Mouse (Mus musculus) adrenal gland, postnatal 36 days (tissue): ENCODE measurements around the gene Atp6v1g2. TPM values are rescaled to one million over a fixed set of nuclear protein-coding genes. Genes with fewer than 3 reads are reported as not detected.

Experiments used
- microRNA-seq: library from miRNA; unstranded; fragments of <30 nt; microRNA quantifications from one replicate; pipeline ENCODE4 v1.2.0, GENCODE M21; 2021
- total RNA-seq, 2 experiments: library from RNA; stranded (reverse); gene quantifications; 2 replicates each; pipeline ENCODE4 v1.2.3; 2021

Gene Atp6v1g2
- total RNA-seq, 2 experiments from 2014 or later, result 4.8 to 6.7 TPM

Small RNAs within 50 kb of the gene (microRNA-seq; reads per million reads assigned to microRNA genes)
- gene Mir6973a (not detected), gene Mir6974 (not detected), gene Mir6975 (0.75 reads per million), gene Mir8094 (0.75 reads per million)

Other genes with a start within 250 kb of the Atp6v1g2 start
- 10 to 100 TPM; 61.5 to 62.9 TPM for gene Vars, start 232.7 kb upstream of the Atp6v1g2 start, total RNA-seq
- gene Vwa7, start 217.1 kb upstream of the Atp6v1g2 start, total RNA-seq, result under 1 TPM; 0.53 to 0.59 TPM
- gene Sapcd1, start 205.6 kb upstream of the Atp6v1g2 start, total RNA-seq, result 1 to 10 TPM in 1 of 2 experiments, under 1 TPM in 1; 0.82 to 1.3 TPM
- gene Msh5, start 186.9 kb upstream of the Atp6v1g2 start, total RNA-seq, result 1 to 10 TPM in 1 of 2 experiments, under 1 TPM in 1; 0.95 to 1.6 TPM
- gene Clic1, start 183.7 kb upstream of the Atp6v1g2 start, total RNA-seq, result 100 to 1,000 TPM in 1 of 2 experiments, 10 to 100 TPM in 1; 83.6 to 109 TPM
- 10 to 100 TPM; 16.1 to 18.2 TPM for gene Ddah2, start 174.6 kb upstream of the Atp6v1g2 start, total RNA-seq
- under 1 TPM in 1 of 2 experiments, not detected in 1; 0.56 TPM for gene Ly6g6c, start 168.3 kb upstream of the Atp6v1g2 start, total RNA-seq
- not detected for gene Mpig6b, start 167.5 kb upstream of the Atp6v1g2 start, total RNA-seq
- gene Ly6g6e, start 156.8 kb upstream of the Atp6v1g2 start, total RNA-seq, result under 1 TPM in 1 of 2 experiments, not detected in 1; 0.50 TPM
- gene Ly6g6d, start 155.6 kb upstream of the Atp6v1g2 start, total RNA-seq, result under 1 TPM in 1 of 2 experiments, not detected in 1; 0.43 TPM
- not detected for gene Ly6g6f, start 148.1 kb upstream of the Atp6v1g2 start, total RNA-seq
- 10 to 100 TPM; 73.9 to 89.4 TPM for gene Abhd16a, start 144.4 kb upstream of the Atp6v1g2 start, total RNA-seq
- not detected for gene Ly6g5c, start 125.4 kb upstream of the Atp6v1g2 start, total RNA-seq
- under 1 TPM; 0.26 to 0.43 TPM for gene Ly6g5b, start 118.2 kb upstream of the Atp6v1g2 start, total RNA-seq
- gene Gpank1, start 112.2 kb upstream of the Atp6v1g2 start, total RNA-seq, result 10 to 100 TPM; 11.1 to 12.1 TPM
- 100 to 1,000 TPM; 207 to 209 TPM for gene Csnk2b, start 111.6 kb upstream of the Atp6v1g2 start, total RNA-seq
- gene D17H6S53E, start 107.3 kb upstream of the Atp6v1g2 start, total RNA-seq, result 10 to 100 TPM; 25.0 to 29.5 TPM
- not detected for gene Apom, start 101.6 kb upstream of the Atp6v1g2 start, total RNA-seq
- 100 to 1,000 TPM; 372 to 389 TPM for gene Bag6, start 98.5 kb upstream of the Atp6v1g2 start, total RNA-seq
- gene Prrc2a, start 68.8 kb upstream of the Atp6v1g2 start, total RNA-seq, result 100 to 1,000 TPM; 212 to 261 TPM
- gene Aif1, start 57.6 kb upstream of the Atp6v1g2 start, total RNA-seq, result 1 to 10 TPM; 3.8 to 4.4 TPM
- gene Lst1, start 45.2 kb upstream of the Atp6v1g2 start, total RNA-seq, result 1 to 10 TPM; 4.4 to 4.8 TPM
- 1 to 10 TPM in 1 of 2 experiments, under 1 TPM in 1; 0.89 to 6.6 TPM for gene Ltb, start 39.2 kb upstream of the Atp6v1g2 start, total RNA-seq
- gene Tnf, start 31.7 kb upstream of the Atp6v1g2 start, total RNA-seq, result under 1 TPM; 0.23 to 0.36 TPM
- gene Lta, start 28.3 kb upstream of the Atp6v1g2 start, total RNA-seq, result under 1 TPM; 0.36 to 0.40 TPM
- gene Gm16181, start 12.8 kb upstream of the Atp6v1g2 start, total RNA-seq, result not detected
- gene Nfkbil1, start 2.1 kb downstream of the Atp6v1g2 start, total RNA-seq, result 10 to 100 TPM; 15.5 to 20.1 TPM
- 100 to 1,000 TPM; 199 to 225 TPM for gene Ddx39b, start 8.1 kb downstream of the Atp6v1g2 start, total RNA-seq
- gene H2-D1, start 29.1 kb downstream of the Atp6v1g2 start, total RNA-seq, result 100 to 1,000 TPM; 170 to 266 TPM
- gene H2-Q1, start 86.7 kb downstream of the Atp6v1g2 start, total RNA-seq, result 1 to 10 TPM; 3.3 to 4.5 TPM
- 1 to 10 TPM; 1.4 to 1.9 TPM for gene H2-Q2, start 108.6 kb downstream of the Atp6v1g2 start, total RNA-seq
- gene H2-Q4, start 146.0 kb downstream of the Atp6v1g2 start, total RNA-seq, result 10 to 100 TPM; 24.9 to 29.1 TPM
- gene H2-Q6, start 191.2 kb downstream of the Atp6v1g2 start, total RNA-seq, result 1 to 10 TPM; 2.4 to 6.2 TPM
- gene H2-Q7, start 205.5 kb downstream of the Atp6v1g2 start, total RNA-seq, result 1 to 10 TPM; 3.8 to 7.4 TPM
- gene H2-Q10, start 236.4 kb downstream of the Atp6v1g2 start, total RNA-seq, result 1 to 10 TPM; 7.5 to 8.7 TPM